Mouse (Mus musculus) kidney, embryonic 15.5 days (tissue): ENCODE results near the gene Rab40b. TPM values are rescaled to one million over a fixed set of nuclear protein-coding genes. Genes with fewer than 3 reads are reported as not detected.
A peak's percentile ranks its signal among the peaks of the same experiment; 100 is the strongest.

ENCODE experiments used
- ATAC-seq: fragments of 200-750 bp; cut with Nextera tagmentation; replicated peaks from 2 replicates; pipeline ENCODE4 v1.8.0; 2017; ENCODE audit warnings: moderate TSS enrichment; ENCODE audit not compliant: low FRiP score
- H3K27ac ChIP-seq: fragments of 300-500 bp; sonication (generic); 2 replicates; pipeline ENCODE4 v1.5.1; 2015; ENCODE audit warnings: mild to moderate bottlenecking, inconsistent platforms
- H3K27me3 ChIP-seq: fragments of 300-500 bp; sonication (generic); 2 replicates; pipeline ENCODE4 v1.6.1; 2015; ENCODE audit warnings: inconsistent platforms
- H3K36me3 ChIP-seq: fragments of 300-500 bp; sonication (generic); 2 replicates; pipeline ENCODE4 v1.6.1; 2015; ENCODE audit warnings: inconsistent platforms
- H3K4me1 ChIP-seq: fragments of 300-500 bp; sonication (generic); 2 replicates; pipeline ENCODE4 v1.6.1; 2015; ENCODE audit warnings: inconsistent platforms
- H3K4me2 ChIP-seq: fragments of 300-500 bp; sonication (generic); 2 replicates; pipeline ENCODE4 v1.6.1; 2015; ENCODE audit warnings: moderate library complexity, mild to moderate bottlenecking, inconsistent platforms
- H3K4me3 ChIP-seq: fragments of 300-500 bp; sonication (generic); replicated peaks from 2 replicates; pipeline ENCODE4 v1.5.1; 2015; ENCODE audit warnings: mild to moderate bottlenecking, inconsistent platforms
- H3K9ac ChIP-seq: fragments of 300-500 bp; sonication (generic); 2 replicates; pipeline ENCODE4 v1.6.1; 2015; ENCODE audit warnings: mild to moderate bottlenecking, inconsistent platforms
- H3K9me3 ChIP-seq: fragments of 300-500 bp; sonication (generic); replicated peaks from 2 replicates; pipeline ENCODE4 v1.6.1; 2016; ENCODE audit warnings: inconsistent platforms
- WGBS: fragments of 180-500 bp; shearing (Covaris S2); methylation state at CpG from one replicate; pipeline ENCODE4 v1.1.7; 2015; ENCODE audit warnings: mixed read lengths; 5-methylcytosine and 5-hydroxymethylcytosine counted together
- polyA plus RNA-seq: library from polyadenylated mRNA; unstranded; fragments of >200 nt; fragmentation: Nextera tagmentation; extraction: Ambion mirVana; gene quantifications from 2 replicates; pipeline ENCODE4 v1.2.1, GENCODE M21; 2015

Gene Rab40b
- polyA plus RNA-seq, result 5.5 and 6.8 TPM in 2 replicates

DNA sequence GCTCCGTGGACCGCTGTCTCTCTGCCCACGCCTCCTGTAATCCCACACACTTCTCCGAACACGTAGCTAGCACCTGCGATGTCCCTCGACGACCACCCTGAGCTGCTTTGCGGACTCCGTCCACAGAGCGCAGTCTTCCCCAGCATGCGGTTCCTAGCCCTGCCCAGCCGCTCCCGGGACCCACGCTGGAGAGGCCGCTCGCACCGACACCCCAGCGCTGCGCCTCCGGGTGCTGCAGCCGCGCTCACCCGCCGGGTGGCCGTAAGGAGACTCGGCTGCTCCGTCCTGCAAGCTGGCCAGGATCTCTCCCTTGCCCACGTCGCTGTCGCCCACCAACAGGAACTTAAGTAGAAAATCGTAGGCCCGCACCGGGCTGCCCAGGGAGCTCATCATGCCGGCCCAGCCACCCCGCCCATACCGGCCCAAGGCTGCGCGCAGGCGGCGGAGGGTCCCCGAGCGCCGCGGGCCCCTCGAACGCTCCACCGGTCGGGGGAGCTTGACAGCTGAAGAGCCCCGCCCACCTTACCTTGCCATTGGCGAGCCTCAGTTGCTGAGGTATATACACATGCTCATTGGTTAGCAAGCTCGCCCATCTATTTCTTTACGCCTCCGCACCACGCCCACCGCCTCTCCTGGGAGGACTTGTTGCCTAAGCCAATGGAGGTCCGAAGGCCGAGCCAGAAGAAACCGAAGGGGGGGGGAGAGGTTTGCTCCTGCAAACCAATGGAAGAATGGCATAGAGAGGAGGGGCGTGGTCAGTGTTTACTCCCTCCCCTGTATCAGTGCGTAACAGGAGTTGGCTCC, at the start of gene Rab40b:
Gene Rab40b, minus strand, starts transcription at position 502 of the 804 bp plus-strand sequence.
- H3K27me3 ChIP-seq, result peaks cover 6% of the 10 kb centered on the region
- H3K27ac ChIP-seq, result peak within 1 kb of the TSS; percentile 57
- H3K4me1 ChIP-seq, result peaks cover 16% of the 10 kb centered on the region
- peak within 1 kb of the TSS; percentile 50 for H3K9ac ChIP-seq
- no peaks in the 10 kb centered on the region for H3K9me3 ChIP-seq
- peak; percentile 100 for ATAC-seq
- H3K4me2 ChIP-seq, result peak within 1 kb of the TSS; percentile 95
- peak within 1 kb of the TSS; percentile 72 for H3K4me3 ChIP-seq
- under 1% methylated on average over 61 of the region's 61 CpGs for WGBS
- H3K36me3 ChIP-seq, result no peaks in the 10 kb centered on the region

DNA sequence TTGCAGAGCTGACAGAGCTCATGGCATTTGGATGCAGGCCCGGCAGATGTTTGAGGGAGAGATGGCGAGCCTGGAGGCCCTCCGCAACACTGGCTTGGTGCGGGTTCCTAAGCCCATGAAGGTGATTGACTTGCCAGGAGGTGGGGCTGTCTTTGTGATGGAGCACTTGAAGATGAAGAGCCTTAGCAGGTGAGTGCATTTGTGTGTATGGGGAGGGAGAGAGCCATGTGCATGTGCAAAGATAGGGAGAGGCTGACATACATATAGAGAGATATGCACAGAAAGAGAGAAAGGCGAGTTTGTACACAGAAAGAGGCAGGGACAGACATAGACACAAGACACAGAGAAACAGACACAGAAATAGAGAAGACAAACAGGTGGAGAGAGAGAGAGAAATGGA, 49.2 kb upstream of the Rab40b start:
- 77% methylated on average over 5 of the region's 5 CpGs for WGBS
- Histone ChIP-seq H3K4me1 (peaks cover 17% of the 10 kb centered on the region), H3K4me3 (no peak overlapping the region), H3K9ac (no peak overlapping the region), H3K36me3 (no peaks in the 10 kb centered on the region), H3K27ac (no peak overlapping the region), H3K4me2 (no peak overlapping the region), H3K9me3 (no peaks in the 10 kb centered on the region), H3K27me3 (no peaks in the 10 kb centered on the region)
- no peak for ATAC-seq

DNA sequence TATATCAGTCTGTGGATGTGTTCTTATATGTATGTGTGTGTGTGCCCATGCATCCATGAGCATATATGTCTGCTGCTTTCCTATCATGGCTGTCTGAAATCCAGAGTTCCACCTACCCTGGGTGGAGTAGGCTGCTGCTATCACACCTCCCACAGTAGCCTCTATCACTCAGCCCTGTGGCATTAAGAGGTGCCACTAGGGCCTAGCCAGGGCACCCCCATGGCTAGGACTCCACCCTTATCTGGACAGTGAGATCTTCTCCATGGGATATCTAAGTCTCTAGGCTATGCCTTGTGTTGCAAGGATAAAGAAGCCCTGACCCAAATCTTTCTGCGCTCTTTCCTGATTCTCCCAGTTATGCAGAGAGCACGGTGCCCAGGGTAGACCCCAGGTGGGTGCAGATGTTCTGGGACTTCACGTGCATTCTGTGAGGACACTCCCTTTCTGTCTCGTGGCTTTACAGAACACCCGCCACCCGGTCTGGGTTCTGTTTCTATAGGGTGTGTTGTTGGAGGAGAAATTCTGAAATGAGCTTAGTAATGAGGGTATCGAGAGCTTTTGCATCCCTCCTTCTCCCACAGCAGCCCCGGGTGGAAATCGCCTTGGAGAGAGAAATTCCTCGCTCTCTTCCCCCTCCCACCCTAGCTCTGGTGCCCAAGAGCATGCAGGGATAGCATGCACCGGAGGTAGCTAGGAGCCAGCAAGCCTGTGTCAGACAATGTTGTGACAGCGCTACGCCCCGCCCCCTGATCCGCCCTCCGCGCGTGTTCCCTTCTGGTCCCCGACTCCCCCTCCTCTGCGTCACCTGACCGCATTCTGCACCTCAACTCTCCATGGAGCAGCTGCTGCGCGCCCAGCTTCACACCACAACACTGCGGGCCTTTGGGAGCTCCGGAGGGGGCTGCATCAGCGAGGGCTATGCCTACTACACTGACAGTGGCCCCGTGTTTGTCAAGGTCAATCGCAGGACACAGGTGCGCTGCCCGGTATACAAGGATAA, 46.4 kb upstream of the Rab40b start, which contains the start of gene Fn3k:
Gene Fn3k, plus strand, starts transcription at position 758 of the 1,000 bp plus-strand sequence.
- ATAC-seq, result peak; percentile 94
- peak within 1 kb of the TSS; percentile 49 for H3K4me3 ChIP-seq
- 7% methylated on average over 26 of the region's 30 CpGs for WGBS
- H3K9ac ChIP-seq, result peak within 1 kb of the TSS; percentile 37; the same call in 1 of the 2 replicates
- no peaks in the 10 kb centered on the region for H3K27me3 ChIP-seq
- H3K9me3 ChIP-seq, result no peaks in the 10 kb centered on the region
- no peak within 1 kb of the TSS for H3K27ac ChIP-seq
- H3K4me2 ChIP-seq, result peak within 1 kb of the TSS; percentile 67
- H3K36me3 ChIP-seq, result peaks cover 14% of the 10 kb centered on the region
- peaks cover 17% of the 10 kb centered on the region for H3K4me1 ChIP-seq

DNA sequence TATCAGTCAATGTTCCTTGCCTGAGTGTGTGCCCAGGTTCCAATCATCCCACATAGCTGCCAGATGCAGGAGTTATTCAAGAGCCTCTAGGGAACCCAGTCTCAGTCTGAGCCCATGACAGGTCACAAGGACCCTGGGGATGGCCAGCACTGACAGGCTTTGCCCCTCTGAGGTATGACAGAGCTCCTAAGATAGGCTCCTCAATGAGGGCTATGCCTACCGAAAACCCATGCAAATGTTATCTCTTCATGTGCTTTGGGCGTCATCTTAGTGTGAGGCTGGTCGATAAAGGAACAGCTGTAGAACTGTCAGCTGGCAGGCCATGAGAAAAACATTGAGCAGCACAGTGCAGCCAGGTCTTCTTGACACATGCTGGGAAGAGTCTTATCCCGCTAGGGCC, 45.3 kb upstream of the Rab40b start:
- no peaks in the 10 kb centered on the region for H3K27me3 ChIP-seq
- peaks cover 24% of the 10 kb centered on the region for H3K36me3 ChIP-seq
- no peak overlapping the region for H3K27ac ChIP-seq
- 87% methylated on average over 4 of the region's 4 CpGs for WGBS
- no peak overlapping the region for H3K9ac ChIP-seq
- no peak overlapping the region for H3K4me3 ChIP-seq
- peaks cover 14% of the 10 kb centered on the region for H3K4me1 ChIP-seq
- H3K4me2 ChIP-seq, result no peak overlapping the region
- peak; percentile 59; the same call in 1 of the 2 replicates for ATAC-seq
- no peaks in the 10 kb centered on the region for H3K9me3 ChIP-seq

DNA sequence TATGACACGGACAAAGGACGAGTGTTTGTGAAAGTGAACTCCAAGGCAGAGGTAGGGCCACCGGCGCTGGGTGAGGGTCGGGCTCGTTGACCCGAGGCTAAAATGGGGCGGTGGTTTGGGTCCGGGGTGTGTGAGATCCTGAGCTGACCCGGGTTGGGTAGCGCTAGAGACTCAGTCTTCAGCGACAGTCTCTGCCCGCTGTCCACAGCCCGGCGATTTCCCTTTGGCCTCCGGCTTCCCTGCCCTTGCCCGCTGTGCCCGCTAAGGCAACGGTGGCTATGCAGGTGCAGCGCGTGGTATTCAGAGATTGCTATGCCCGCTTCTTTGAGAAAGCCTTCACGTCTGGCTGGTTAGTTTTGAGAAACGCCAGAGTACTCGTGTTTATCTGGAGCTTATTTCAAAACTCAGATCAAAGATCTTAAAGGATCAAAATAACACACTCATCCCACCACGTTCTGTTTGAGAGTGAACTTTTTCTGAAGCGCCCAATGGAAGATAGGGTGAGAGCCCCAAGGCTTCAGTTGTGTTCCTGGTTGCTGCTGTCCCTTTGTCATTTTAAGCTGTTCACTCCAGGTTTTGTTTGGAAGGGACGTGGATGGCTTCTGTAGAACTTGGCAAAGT, 33.6 kb upstream of the Rab40b start:
- Histone ChIP-seq H3K27ac (peak overlapping the region; percentile 87), H3K4me1 (peaks cover 13% of the 10 kb centered on the region), H3K9ac (peak overlapping the region; percentile 79), H3K9me3 (no peaks in the 10 kb centered on the region), H3K36me3 (no peaks in the 10 kb centered on the region), H3K4me2 (peak overlapping the region; percentile 87), H3K27me3 (no peaks in the 10 kb centered on the region), H3K4me3 (peak overlapping the region; percentile 84)
- under 1% methylated on average over 28 of the region's 28 CpGs for WGBS
- peak; percentile 80 for ATAC-seq

DNA sequence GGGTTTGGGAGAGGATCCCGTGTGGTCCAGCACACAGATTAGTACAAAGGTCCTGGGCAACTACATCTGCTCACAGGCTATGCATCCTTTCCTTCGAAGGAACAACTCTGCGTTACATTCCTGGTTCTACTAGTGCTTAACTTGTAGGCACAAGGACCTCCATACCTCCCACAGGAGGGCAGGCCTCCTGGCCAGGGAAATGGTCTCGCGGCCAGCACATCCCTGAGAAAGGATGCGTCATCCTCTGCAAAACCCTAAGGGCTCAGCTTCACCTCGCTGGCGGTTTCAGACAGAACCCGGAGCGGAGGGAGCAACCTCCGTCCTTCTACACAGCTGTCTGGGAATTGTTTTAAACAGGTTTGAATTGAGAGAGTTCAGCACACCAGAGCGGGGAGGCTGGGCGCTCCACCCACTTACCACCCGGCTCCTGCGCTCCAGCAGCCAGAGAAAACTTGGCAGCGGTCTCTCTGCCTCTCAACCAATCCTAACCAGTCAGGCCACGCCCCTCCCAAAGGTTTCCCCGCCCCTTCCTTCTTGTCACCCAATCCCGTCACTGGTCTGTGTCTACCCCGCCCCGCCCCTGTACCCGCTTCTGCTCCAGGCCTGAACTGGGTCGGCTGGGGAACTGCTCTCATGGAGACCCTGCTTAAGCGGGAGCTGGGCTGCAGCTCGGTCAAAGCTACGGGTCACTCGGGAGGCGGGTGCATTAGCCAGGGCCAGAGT, 32.9 kb upstream of the Rab40b start, which contains the start of gene Fn3krp:
Gene Fn3krp, plus strand, starts transcription at position 572 of the 723 bp plus-strand sequence.
- Histone ChIP-seq H3K9ac (peak within 1 kb of the TSS; percentile 79), H3K27ac (peak within 1 kb of the TSS; percentile 92), H3K36me3 (no peaks in the 10 kb centered on the region), H3K4me2 (peak within 1 kb of the TSS; percentile 87), H3K27me3 (no peaks in the 10 kb centered on the region), H3K4me1 (peaks cover 13% of the 10 kb centered on the region), H3K9me3 (no peaks in the 10 kb centered on the region), H3K4me3 (peak within 1 kb of the TSS; percentile 84)
- 2% methylated on average over 28 of the region's 28 CpGs for WGBS
- peak; percentile 100 for ATAC-seq

DNA sequence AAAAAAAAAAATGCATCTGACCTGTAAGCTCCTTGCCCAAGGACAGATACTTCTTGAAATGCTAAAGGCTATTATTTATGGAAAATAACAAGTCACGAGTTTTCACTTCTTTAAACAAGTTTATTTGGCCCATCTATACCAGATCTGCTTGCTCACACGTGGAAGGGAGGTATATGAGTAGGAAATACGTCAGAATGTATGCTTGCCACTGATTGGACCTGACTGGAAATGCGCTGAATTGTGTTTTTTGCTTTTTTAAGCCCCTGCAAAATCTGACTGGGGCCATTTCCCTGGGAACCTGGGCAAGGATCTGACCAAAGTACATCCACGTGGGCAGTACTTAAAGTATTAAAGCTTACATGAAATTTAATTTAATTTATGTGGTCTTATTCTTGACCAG, 32.3 kb upstream of the Rab40b start:
- no peaks in the 10 kb centered on the region for H3K27me3 ChIP-seq
- H3K27ac ChIP-seq, result peak overlapping the region; percentile 92; the same call in 1 of the 2 replicates
- no peaks in the 10 kb centered on the region for H3K9me3 ChIP-seq
- H3K36me3 ChIP-seq, result no peaks in the 10 kb centered on the region
- H3K4me2 ChIP-seq, result peak overlapping the region; percentile 87
- H3K9ac ChIP-seq, result no peak overlapping the region
- H3K4me3 ChIP-seq, result peak overlapping the region; percentile 84
- H3K4me1 ChIP-seq, result peaks cover 13% of the 10 kb centered on the region
- WGBS, result 52% methylated on average over 5 of the region's 5 CpGs
- no peak for ATAC-seq

DNA sequence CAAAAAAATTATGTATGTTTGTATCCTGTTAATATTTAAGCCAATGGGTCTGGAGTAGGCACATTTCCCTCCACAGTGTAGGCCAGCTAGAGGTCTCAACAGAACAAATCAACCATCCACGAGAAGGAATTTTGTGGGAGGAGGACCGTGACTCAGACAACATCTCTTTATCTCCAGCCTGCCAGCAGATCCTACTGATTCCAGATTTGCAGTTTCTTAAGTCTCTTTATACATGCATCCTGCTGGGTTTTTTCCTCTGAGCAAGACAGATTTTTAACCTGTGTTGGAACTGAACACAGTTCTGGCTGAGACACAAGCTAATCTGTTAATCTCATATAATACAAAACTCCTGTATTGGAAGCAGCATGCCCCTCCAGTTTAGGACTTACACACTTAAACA, 30.9 kb upstream of the Rab40b start:
- H3K4me2 ChIP-seq, result no peak overlapping the region
- H3K36me3 ChIP-seq, result no peaks in the 10 kb centered on the region
- no peak overlapping the region for H3K27ac ChIP-seq
- no peaks in the 10 kb centered on the region for H3K27me3 ChIP-seq
- WGBS, result 41% methylated on average over 2 of the region's 2 CpGs
- no peak overlapping the region for H3K4me3 ChIP-seq
- H3K9me3 ChIP-seq, result no peaks in the 10 kb centered on the region
- H3K4me1 ChIP-seq, result peaks cover 13% of the 10 kb centered on the region
- ATAC-seq, result no peak
- no peak overlapping the region for H3K9ac ChIP-seq

DNA sequence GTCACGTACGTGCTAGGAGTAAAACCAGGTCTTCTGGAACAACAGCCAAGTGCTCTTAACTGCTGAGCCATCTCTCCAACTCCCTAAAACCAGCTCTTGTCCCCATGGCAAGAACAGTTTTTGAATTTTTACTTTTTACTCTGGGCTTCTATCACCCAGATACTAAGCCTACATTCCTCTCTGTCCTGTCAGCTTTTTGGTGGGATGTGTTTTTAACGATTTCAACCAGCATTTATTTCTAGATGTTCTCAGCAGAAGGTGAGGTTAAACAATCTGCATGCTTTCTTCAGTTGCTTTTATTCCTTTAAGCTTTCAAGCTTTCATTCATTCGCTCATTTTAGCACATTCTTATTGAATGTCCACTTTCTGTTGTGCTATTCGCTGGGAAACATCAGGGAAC, 29.9 kb upstream of the Rab40b start:
- Histone ChIP-seq H3K27ac (no peak overlapping the region), H3K9ac (no peak overlapping the region), H3K4me1 (peaks cover 13% of the 10 kb centered on the region), H3K4me2 (no peak overlapping the region), H3K36me3 (no peaks in the 10 kb centered on the region), H3K27me3 (no peaks in the 10 kb centered on the region), H3K9me3 (no peaks in the 10 kb centered on the region), H3K4me3 (no peak overlapping the region)
- no peak for ATAC-seq
- WGBS, result 86% methylated on average over 5 of the region's 5 CpGs

DNA sequence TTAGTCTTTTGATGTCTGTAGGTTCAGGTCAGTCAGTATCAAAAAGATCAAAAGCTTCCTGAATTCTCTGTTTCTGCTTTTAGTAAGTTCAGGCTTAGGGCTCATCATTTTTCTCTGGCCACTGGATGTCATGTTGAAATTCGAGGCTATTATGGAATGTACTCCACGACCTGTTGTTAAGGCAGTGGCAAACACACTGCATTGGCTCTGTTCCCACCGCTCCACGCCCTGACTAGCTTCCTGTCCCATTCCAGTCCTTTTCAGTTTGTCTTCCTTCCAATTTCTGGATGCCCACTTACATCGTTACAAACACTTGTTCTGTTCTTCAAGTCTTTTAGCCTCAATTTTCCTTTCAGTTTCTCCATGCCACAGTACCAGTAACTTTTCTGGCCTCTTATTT, 27.3 kb upstream of the Rab40b start:
- Histone ChIP-seq H3K27ac (no peak overlapping the region), H3K27me3 (no peaks in the 10 kb centered on the region), H3K9ac (no peak overlapping the region), H3K4me2 (no peak overlapping the region), H3K9me3 (no peaks in the 10 kb centered on the region), H3K4me1 (peaks cover under 1% of the 10 kb centered on the region; the same call in 1 of the 2 replicates), H3K4me3 (no peak overlapping the region), H3K36me3 (no peaks in the 10 kb centered on the region)
- ATAC-seq, result no peak
- 59% methylated on average over 5 of the region's 5 CpGs for WGBS

DNA sequence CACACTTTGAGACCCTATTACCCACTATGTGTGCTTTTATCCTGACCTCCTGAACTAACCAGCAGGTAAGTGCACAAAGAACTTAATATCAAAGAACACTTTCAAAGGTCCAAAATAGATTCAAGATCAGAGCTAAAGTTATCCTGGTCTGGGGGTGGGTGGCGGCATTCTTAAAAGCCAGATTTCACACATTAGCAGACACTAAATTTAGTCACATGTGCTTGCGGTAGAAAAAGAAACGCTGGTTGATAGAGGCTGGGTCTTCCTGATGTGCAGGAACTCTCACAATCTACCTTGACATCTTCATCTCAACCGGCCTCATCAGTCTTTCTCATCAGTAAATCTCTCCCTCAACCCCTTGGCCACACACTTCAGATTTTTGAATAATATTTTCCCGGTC, 26.7 kb upstream of the Rab40b start:
- 82% methylated on average over 5 of the region's 5 CpGs for WGBS
- Histone ChIP-seq H3K9ac (no peak overlapping the region), H3K27me3 (no peaks in the 10 kb centered on the region), H3K27ac (no peak overlapping the region), H3K4me3 (no peak overlapping the region), H3K4me2 (no peak overlapping the region), H3K36me3 (no peaks in the 10 kb centered on the region), H3K9me3 (no peaks in the 10 kb centered on the region), H3K4me1 (no peaks in the 10 kb centered on the region)
- no peak for ATAC-seq
